Mouse (Mus musculus): ENCODE measurements around the gene Ros1. TPM values are rescaled to one million over a fixed set of nuclear protein-coding genes. Genes with fewer than 3 reads are reported as not detected.
A peak's percentile ranks its signal among the peaks of the same experiment; 100 is the strongest.

Ros1 gene
- total RNA-seq (2021) = not detected
- long read RNA-seq, experiment 1 = 0 reads
- long read RNA-seq, experiment 2 = 0 reads

DNA sequence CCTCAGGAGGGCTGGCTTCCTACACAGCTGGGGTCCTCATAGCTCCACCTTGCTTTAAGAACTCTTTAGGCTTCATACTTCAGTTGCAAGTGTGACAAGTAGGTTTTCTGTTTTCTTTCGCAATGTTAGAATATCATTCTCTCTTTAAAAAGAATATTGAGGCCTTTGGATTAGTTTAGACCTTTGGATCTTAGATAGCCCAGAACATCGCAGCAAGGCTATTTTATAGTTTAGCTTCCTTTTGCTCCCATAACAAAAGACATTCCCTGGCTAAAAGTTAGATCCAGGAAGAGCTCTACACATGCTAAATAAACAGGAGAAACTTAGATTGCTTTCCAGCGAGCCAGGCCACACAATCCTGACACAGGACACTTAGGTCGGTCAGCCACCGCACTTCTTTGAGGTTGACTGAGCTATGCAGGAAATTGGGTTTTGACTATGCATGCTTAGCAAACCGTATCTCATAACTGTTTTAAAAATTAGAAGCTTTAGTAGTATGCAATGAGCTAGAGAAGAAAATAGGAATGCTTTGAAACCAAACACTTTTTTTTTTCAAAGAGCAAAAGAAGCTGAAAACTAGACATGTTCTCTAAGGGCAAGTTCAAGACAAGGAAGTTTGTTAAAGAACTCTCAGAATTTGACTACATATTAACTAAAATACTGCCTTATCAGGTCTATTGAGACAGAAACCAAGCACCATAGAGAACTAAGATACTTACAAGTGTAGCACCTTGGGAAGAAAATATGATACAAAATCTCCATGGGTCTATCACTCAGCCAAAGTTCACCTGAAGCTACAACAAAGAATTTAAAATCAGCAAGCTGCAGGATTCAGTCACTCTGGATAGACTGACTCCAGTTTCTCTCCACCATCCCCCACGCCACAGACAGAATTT is at the start of gene Ros1:
Ros1 (minus strand) TSS at position 288 of the 896 bp plus-strand sequence.
- no peak for DNase-seq (ENCODE audit: low spot score in 2 of 2)
- intact Hi-C loops (cut with DNase I) = no loop called here

DNA sequence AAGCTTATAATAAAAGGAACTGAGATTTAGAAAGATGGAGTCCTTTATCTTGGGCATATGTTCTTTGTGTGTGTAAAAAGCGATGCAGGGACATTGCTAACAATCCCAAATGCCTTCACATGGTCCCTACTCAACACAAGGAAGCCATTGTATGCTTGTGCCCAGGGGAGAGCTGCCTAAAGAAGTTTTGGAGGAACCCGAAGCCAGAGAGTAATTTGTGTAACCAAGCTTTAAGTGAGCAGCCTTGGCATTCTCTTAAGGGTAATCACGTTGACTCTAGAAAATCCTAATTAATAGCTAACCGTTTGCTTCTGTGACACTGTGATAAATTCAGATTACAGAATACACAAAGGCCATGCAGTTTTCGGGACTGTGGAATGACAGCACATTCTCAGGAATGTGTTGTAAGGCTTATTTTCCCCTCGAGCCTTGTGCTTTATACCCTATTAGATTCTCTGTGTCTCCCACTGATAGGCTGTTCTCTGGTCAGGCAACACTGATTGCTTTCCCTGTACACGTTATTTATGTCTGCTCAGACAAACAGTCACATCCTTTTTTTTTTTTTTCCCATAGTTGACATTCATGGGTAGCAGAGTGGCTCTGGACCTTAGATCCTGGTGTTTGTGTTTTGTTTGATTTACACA is 47.8 kb upstream of the Ros1 start:
- no peak for DNase-seq (ENCODE audit: low spot score in 2 of 2)
- intact Hi-C loops (cut with DNase I) = no loop called here

DNA sequence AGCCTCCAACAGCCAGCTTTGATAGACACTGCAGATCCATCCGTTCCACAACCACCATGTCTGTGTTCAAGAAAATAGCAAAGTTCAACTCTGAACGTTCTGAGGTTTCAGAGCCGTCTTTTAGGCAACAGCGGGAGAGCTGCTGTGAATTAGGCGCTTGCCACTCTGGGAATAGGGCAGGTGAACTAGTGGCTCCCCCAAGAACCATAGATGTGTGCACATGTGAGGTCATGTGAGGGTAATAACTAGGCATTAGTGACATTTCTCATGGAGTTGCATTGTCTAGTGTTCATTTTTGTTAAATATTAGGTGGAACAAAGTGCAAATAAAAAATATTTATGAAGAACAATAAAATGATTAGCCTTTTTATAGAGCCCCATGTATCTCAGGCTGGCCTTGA is 47.0 kb upstream of the Ros1 start:
- no peak for DNase-seq (ENCODE audit: low spot score in 2 of 2)
- intact Hi-C loops (cut with DNase I) = no loop called here

DNA sequence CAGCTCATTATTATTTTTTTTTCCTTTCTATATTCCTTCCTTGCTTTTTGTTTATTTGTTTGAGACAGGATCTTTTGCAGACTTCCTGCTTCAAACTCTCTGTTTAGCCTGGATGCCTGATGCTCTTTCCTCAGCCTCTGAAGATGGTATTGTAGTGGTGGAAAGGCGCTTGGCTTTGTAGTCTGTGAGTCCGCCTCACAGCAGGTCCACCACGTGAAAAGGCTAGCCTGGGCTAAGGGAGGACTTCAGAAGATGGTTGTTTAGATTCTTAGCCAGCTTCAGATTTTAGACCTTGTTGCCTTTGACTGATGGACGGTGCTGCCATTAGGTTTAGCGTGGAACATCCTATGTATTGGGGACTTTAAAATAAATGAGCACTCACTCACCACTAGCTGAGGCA is 40.4 kb upstream of the Ros1 start:
- intact Hi-C loops (cut with DNase I) = no loop called here
- DNase-seq (ENCODE audit: low spot score in 2 of 2) = no peak

DNA sequence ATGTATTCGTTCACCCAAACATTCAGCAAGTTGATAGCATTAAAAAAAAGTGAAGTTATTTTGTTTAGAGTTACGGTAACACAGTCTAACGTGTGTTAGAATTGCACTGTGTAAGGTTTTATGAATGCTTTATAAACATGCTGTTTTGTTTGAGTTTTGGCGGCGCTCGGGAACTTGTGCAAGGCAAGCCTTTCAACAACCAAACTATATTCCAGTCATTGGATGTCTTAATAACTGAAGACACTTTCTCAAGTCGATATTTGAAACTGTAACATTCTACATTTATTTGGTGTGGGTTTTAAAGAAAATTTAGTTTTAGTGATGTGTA is 39.6 kb upstream of the Ros1 start:
- intact Hi-C loops (cut with DNase I) = loop anchor here (5.0 kb wide), 1 partner anchor 98 kb away; no protein-coding TSS in a partner anchor
- no peak for DNase-seq (ENCODE audit: low spot score in 2 of 2)

DNA sequence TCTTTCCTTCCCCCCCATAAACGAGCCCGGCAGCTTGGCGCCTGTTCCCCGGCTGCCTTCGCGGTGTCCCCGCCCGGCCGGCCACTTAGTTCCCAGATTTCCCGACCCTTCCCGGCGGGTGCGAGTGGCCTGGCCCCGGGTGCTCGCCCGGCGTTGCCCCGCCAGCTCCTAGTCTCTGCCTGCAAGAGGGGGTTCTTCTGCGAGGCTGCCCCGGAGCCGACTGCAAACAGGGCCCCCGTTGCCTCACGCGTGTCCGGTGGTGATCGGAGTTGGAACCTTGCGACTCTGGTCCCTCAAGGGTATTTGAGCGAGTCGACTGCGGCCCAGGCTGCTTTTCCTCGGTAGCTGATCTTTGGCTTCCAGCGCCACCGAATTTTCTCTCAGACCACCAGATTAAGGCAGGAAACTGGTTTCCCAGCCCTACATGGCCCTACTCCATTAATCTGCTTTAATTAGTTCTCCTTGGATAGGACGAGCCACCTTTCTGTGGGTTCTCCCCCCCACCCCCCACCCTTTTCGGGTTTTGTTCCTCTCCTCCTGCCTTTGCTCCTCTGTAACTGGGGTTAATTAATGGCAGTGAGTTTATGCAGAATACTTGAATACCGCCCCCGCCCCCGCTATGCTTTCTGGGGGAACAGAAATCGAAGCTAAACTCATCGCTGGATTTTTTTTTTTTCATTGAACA is 39.1 kb upstream of the Ros1 start:
- DNase-seq (ENCODE audit: low spot score in 2 of 2) = peak in 1 of 2 experiments; percentile 9
- intact Hi-C loops (cut with DNase I) = loop anchor here (1.0 to 5.0 kb wide), 2 partner anchors 98 to 148 kb away; partner anchors contain the start of gene Gopc

DNA sequence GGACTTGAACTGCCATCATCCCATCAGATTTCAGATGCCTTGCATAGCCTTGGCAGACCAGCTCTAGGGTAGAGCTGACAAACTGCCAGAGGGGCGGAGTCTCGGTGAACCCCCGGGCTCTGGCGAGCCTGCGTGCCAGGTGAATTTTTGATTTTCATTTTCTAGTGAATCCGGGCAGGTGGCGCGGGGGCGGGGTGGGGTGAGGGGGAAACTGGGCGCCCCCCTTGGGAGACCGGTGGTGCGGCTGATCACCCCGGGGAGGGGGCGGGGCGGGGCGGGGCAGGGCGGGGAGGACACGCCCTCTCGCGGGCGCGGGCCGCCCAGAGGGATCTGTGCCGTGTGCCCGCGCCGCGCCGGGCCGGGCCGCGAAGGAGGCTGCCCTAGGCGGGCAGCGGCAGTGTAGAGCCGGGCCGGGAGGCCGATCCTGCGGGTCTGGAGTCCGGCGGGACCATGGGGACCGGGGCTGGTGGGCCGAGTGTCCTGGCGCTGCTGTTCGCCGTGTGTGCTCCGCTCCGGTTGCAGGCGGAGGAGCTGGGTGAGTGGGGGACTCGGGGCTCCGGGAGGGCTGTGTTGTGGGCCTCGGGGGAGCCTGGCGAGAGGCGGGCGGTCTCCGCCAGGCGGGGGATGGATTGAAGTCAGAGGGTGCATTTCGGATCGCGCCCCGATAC is 38.4 kb upstream of the Ros1 start, which contains the start of gene Dcbld1:
Dcbld1 (plus strand) TSS at position 319 of the 668 bp plus-strand sequence.
- peak; percentile 28 to 40 for DNase-seq (ENCODE audit: low spot score in 2 of 2)
- intact Hi-C loops (cut with DNase I) = loop anchor here (1.0 to 5.0 kb wide), 2 partner anchors 99 to 149 kb away; partner anchors contain the start of gene Gopc

DNA sequence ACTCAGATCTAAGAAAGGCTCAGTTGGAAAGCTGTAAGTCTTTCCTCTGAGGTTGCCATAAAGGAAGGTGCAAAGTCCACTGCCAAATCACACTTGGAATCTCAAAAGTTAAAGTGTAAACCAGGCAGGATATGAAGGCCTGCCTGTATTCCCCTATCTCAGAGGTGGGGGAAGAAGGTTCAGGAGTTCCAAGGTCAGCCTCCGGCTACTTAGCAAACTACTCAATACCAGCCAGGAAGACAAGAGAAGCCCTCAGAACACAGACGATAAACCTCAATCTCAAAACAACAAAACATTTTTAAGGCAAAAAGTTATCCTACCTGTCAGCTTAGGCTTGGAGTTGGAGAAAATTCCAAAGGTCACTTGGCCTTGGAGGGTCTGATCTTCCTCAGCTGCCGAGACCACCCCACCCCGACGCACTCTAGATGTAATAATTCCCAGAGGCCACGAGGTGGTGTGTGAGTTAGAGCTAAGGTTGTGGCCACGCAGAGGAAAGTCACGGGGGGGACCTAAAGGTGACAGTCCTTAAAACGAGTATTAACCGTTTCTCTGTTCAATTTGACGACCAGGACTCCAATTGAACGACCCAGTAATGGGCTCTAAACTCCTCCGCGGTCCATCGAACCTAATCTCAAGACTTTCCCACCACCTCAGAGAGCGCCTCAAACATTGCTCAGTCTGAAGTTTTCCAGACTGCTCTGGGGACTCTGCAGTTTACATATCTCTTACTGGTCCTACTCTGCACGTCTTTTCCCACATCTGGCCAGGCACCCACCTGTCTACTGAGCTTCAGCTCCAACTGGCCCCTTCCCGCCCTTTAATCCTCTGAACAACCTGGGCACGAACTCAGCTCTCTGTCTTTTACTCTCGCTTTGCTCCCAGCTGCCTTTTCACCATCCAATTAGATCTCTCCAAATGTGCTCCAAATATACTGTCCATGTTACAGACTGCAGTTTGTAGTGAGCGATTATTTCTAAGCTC is 37.4 kb upstream of the Ros1 start:
- intact Hi-C loops (cut with DNase I) = loop anchor here (1.0 to 5.0 kb wide), 2 partner anchors 100 to 150 kb away; partner anchors contain the start of gene Gopc

DNA sequence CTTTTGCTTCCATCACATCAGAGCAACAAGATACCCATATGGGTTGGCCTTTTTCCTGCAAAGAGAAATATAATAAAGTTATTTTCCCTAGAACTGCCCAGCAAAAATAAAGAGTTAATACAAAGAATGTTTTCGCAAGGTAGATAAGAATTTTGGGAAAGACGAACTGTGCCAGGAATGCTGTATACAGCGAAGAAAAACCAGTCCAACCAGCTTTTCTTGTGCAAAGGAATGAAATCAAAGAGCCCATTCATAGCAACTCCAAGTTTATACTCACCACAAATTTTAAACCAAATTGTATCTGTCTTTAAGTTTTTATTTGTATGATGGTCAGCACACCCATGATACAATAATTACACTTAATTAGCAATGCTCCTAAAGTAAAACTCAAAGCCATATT is 24.6 kb upstream of the Ros1 start:
- no peak for DNase-seq (ENCODE audit: low spot score in 2 of 2)
- intact Hi-C loops (cut with DNase I) = loop anchor here (5.0 kb wide), 2 partner anchors 113 to 168 kb away; partner anchors contain the start of gene Nepn

More for the DNA sequence above, 37.4 kb upstream of the Ros1 start:
- peak in 1 of 2 experiments; percentile 22 for DNase-seq (ENCODE audit: low spot score in 2 of 2)

DNA sequence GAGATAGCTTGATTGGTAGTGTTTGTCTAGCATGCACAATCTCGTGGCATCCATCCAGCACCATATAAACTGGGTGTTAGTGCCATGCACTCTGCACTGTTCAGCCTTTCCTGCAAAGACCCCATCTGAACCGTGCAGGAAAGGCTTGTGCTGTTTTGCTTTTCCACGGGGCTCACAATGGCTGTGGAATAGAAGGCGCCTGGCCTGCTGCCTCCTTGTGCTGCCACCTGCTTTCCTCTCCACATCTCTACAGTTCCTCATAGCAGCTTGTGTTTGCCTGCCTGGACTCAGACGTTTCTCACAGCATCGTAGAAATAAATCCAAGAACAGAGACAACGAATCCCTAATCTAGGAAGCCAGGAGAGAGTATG is 22.5 kb upstream of the Ros1 start:
- DNase-seq (ENCODE audit: low spot score in 2 of 2) = peak; percentile 25 to 33
- intact Hi-C loops (cut with DNase I) = loop anchor here (5.0 kb wide), 2 partner anchors 115 to 170 kb away; partner anchors contain the start of gene Nepn

DNA sequence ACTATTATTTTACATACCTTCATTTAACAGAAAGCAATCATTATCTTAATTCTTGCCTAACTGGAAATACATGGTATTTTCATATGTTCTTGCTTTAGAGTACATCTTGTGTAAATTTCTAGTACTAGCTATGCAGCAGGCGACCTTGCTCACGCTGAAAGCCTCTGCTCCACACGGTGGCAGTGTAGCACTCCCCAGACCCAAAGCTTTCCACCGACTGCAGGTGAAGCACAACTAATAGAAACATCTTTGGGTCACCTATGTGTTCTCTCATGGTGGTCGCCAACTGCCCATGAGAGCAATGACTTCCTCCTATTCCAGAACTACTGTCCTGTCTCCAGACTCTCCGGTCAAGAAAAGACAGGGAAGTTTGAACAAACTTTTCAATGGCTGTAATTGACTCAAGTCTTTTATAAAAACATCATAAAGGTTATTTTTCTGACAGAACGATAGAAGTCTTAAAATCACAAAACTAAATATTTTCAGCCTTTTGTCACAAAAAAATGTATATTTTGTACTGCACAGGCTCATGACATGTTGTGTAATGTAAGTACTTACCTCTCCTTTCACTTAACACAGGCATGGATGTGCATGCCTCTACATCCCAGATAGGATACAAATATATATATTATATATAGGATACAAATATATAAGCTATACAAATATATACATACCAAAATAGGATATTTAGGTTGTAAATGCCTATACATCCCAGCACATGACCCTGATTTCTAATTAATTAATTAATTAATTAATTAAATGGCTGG is 21.9 kb upstream of the Ros1 start:
- DNase-seq (ENCODE audit: low spot score in 2 of 2) = peak; percentile 47 to 77
- intact Hi-C loops (cut with DNase I) = loop anchor here (5.0 kb wide), 2 partner anchors 115 to 170 kb away; partner anchors contain the start of gene Nepn

DNA sequence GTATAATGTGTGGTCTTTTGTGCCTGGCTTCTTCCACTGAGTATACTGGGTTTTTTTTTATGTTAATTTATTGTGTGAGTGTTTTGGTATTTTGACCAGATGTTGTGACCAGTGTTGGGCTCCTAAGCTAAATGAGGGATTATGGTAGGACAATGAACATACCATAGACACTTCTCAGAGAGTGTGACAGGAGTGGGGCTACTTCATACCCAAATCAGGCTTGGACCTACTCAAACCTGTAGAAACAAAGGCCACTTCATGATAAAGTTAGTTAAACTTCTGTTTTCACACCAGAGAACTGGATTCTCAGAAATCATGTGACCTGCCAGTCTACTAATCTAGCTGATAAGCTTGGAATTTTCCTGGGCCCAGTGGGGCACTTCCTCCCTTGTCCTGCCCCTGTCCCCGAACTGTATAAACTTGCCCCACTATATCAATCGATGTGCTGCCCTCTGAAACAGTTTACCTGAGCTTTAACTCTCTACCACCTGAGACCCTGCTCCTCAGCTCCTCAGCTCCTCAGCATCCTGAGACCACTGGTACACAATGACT is 20.3 kb upstream of the Ros1 start:
- intact Hi-C loops (cut with DNase I) = loop anchor here (5.0 kb wide), 2 partner anchors 117 to 172 kb away; partner anchors contain the start of gene Nepn
- DNase-seq (ENCODE audit: low spot score in 2 of 2) = no peak

DNA sequence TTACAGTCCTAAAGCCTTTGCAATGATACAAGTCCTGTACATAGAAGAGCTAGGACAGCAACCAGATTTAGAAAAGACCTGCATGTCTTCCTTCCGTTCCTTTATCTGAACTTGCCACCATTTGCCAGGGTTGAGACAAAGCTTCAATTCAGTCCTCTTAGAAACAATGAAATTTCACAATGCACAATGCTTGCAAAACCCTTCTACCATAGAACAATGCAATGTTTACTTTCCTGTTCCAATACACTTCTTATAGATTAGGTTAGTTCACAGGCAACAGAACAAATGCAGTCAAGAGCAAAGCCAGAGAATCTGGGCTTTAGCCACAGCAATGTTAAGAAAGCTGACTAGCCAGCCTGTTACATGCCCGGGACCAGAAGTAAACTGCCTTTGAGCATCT is 9.0 kb upstream of the Ros1 start:
- intact Hi-C loops (cut with DNase I) = no loop called here

DNA sequence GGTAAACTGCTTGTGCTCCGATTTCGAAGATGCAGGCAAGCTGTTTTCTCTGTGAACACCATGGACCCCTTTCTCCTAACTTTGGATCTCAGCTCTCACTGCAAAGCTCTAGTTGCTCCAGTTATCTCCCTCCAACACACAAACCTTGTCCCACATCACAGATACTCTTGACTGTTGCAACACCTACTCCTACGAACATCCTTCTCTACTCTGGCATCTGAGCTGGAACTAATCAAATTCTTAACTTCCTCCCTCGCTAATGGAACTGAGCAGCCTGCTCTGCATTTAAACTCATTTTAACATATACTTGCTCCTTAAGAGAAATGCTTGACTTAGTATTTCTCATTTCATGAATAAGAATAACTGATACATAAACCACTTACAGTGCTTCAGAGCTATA is 9.1 kb downstream of the Ros1 start:
- DNase-seq (ENCODE audit: low spot score in 2 of 2) = peak in 1 of 2 experiments; percentile 14
- intact Hi-C loops (cut with DNase I) = no loop called here

More for the DNA sequence above, 9.0 kb upstream of the Ros1 start:
- DNase-seq (ENCODE audit: low spot score in 2 of 2) = no peak

DNA sequence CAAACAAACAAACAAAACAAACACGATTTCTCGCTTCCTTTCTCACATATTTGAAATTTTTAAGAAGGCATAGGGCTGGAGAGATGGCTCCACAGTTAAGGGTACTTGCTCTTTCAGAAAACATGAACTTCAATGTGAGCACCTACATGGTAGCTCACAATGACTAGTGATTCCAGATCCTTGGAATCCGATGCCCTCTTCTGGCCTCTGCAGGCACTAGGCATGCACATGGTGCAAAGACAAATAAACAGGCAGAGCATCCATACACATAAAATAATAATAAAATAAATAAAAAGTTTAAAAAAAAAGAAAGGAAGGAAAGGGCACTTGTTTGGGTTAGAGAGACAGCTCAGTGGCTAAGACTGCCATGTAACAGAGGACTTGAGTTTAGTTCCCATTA is 12.2 kb downstream of the Ros1 start:
- no peak for DNase-seq (ENCODE audit: low spot score in 2 of 2)
- intact Hi-C loops (cut with DNase I) = no loop called here

DNA sequence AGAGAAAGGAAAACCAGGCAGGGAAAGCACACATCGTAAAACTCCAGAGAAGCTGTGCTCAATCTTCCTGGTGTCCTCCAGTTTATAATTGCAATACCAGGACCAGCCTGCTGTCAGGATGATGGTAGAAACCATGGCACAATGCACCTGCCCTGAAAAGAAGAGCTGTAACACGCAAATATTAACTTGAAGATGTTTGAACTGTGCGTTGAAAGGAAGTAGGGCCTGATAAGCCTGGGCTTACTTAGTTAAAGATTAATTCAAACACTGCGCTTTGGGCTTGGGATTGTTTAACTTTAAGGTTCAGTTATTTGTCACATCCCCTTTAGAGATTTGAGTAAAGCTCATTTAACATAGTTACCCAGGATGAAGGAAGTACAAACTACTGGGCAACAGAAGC is 20.7 kb downstream of the Ros1 start:
- DNase-seq (ENCODE audit: low spot score in 2 of 2) = no peak
- intact Hi-C loops (cut with DNase I) = no loop called here

DNA sequence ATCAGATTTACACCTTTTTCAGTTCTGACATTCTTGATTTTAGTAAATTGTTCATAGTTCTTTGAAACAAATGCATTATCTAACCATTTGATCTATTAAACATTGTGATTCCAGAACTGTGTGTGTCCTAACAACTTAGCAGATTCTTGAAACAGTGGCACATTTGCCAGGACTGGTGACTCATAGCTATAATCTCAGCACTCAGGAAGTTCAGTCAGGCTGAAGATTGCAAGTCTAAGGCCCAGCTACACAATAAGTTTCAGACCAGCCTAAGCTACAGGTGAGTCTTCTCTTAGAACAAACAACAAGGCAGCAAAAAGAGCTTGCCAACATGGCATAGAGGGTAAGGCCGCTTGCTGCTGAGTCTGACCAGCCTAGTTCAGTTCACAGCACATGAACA is 24.6 kb downstream of the Ros1 start:
- DNase-seq (ENCODE audit: low spot score in 2 of 2) = no peak
- intact Hi-C loops (cut with DNase I) = no loop called here

Measured in left cerebral cortex, postnatal 14 days (tissue).